Mouse (Mus musculus) cortical plate, adult 2 months (tissue): Measurements from ENCODE around the gene Zfp449.

Source experiments
- CTCF ChIP-seq: fragments of 200-500 bp; IDR thresholded peaks from 2 replicates; pipeline ENCODE4 v1.5.1; 2011; ENCODE audit warnings: mild to moderate bottlenecking, control low read depth, low read length; ENCODE audit not compliant: insufficient read depth; ENCODE audit errors: extremely low read depth
- POLR2A ChIP-seq: fragments of 200-500 bp; IDR thresholded peaks from 2 replicates; pipeline ENCODE4 v1.6.1; 2011; ENCODE audit warnings: mild to moderate bottlenecking, low read length, control low read depth; ENCODE audit not compliant: insufficient read depth; ENCODE audit errors: extremely low read depth

DNA sequence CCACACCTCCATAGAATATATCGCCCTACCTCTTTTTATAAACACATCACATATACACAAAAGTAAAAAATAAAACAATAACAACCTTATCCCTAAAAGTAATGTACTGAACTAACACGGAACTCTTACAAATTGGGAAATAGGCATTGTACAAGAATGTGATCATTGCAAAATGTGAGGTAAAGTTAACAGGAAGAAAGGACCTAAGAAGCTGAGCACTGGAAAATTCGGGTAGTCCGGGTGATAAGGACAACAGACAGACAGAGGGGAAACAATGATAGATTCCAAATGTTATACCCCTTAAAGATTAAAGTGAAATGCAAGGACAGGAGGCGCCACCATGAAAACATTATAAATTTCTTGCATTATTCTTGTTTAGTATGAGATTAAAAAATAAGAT lies 24.1 kb upstream of the Zfp449 start:
- no peak for TF ChIP-seq CTCF
- TF ChIP-seq POLR2A, result no peak
